Mouse (Mus musculus) adipose tissue, adult 10 weeks (tissue): ENCODE results near the gene E330021D16Rik. TPM values are rescaled to one million over a fixed set of nuclear protein-coding genes. Genes with fewer than 3 reads are reported as not detected.

Source experiments
- polyA plus RNA-seq: library from polyadenylated mRNA; stranded (reverse); fragments of 350-450 nt; fragmentation: Illumina TruSeq; extraction: RNeasy Lipid Tissue Mini Kit (QIAGEN cat#74804); gene quantifications from one replicate; pipeline ENCODE4 v1.2.3, GENCODE M21; 2014; ENCODE audit warnings: low read depth, low replicate concordance

The E330021D16Rik gene
- not detected for polyA plus RNA-seq

DNA sequence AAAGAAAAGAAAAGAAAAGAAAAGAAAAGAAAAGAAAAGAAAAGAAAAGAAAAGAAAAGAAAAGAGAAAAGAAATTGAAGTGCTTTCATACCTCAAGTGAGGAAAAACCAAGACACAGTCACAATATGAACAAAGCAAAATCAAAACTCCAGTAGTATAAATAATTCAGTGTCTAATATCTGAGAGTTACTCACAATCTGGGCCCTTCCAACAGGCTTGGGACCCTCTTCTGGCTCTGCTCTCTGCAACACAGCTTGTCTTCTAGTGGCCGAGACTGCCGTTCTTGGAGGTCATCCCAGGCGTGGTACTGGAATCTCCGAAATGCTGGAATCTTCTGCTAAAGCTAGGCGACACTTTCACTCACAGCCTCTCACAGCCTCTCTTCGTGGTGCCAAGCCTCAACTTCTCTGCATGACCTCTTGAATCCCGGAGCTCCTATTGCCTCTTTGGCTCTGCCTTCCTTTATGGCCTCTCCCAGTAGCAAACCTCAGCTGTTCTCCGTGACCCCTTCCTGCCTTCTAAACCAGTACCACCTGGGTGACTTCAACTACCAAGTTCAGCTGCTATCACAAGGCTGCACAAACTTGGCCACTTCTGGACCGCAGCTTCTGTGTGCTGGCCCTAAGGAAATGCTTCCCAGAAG is at the start of gene E330021D16Rik:
TSS of gene E330021D16Rik (minus strand) at position 437 of the 643 bp plus-strand sequence.

Other genes with a start within 250 kb of the E330021D16Rik start
- gene Grin2b, start 242.1 kb downstream of the E330021D16Rik start, polyA plus RNA-seq, result 0.06 TPM
- not detected for gene Gm8994, start 88.0 kb downstream of the E330021D16Rik start, polyA plus RNA-seq
- 21.0 TPM for gene Atf7ip, start 90.6 kb upstream of the E330021D16Rik start, polyA plus RNA-seq
- gene Plbd1, start 246.4 kb upstream of the E330021D16Rik start, polyA plus RNA-seq, result 31.6 TPM